Mouse (Mus musculus) testis, adult 2 months (tissue): ENCODE data around the gene Col18a1.

ENCODE experiments used
- CTCF ChIP-seq: fragments of 200-500 bp; IDR thresholded peaks from 2 replicates; pipeline ENCODE4 v1.5.1; 2012; ENCODE audit warnings: low read depth, mild to moderate bottlenecking, inconsistent platforms, low read length, moderate library complexity; ENCODE audit not compliant: control insufficient read depth, insufficient read depth, insufficient replicate concordance
- POLR2A ChIP-seq: fragments of 200-500 bp; IDR thresholded peaks from 2 replicates; pipeline ENCODE4 v1.6.1; 2012; ENCODE audit warnings: low read depth, mild to moderate bottlenecking, inconsistent platforms, low read length, moderate library complexity; ENCODE audit not compliant: control insufficient read depth

GRCm38 (mm10) chr10:77078961-77079360 is 87.4 kb downstream of the Col18a1 start:
- TF ChIP-seq CTCF (no peak), POLR2A (no peak)
